Mouse (Mus musculus) bone marrow macrophage, adult 2 months (primary cell): Measurements from ENCODE around the gene Cd200r1. TPM values are rescaled to one million over a fixed set of nuclear protein-coding genes. Genes with fewer than 3 reads are reported as not detected.

Experiments
- H3K27ac ChIP-seq: 2 replicates; pipeline ENCODE4 v1.5.1; 2012; ENCODE audit warnings: low read depth, low read length; ENCODE audit not compliant: insufficient read depth
- H3K4me1 ChIP-seq: 2 replicates; pipeline ENCODE4 v1.6.1; 2012; ENCODE audit warnings: low read length; ENCODE audit not compliant: control insufficient read depth, insufficient read depth
- H3K4me3 ChIP-seq: 2 replicates; pipeline ENCODE4 v1.5.1; 2012; ENCODE audit warnings: mild to moderate bottlenecking, low read length, moderate library complexity; ENCODE audit not compliant: insufficient read depth
- CTCF ChIP-seq: IDR thresholded peaks from 2 replicates; pipeline ENCODE4 v1.5.1; 2012; ENCODE audit warnings: low read depth, mild to moderate bottlenecking, low read length, moderate library complexity
- POLR2A ChIP-seq: IDR thresholded peaks from 2 replicates; pipeline ENCODE4 v1.6.1; 2012; ENCODE audit warnings: mild to moderate bottlenecking, low read depth, low read length, borderline replicate concordance
- polyA plus RNA-seq: library from polyadenylated mRNA; stranded (reverse); fragments of >200 nt; gene quantifications from 2 replicates; pipeline ENCODE4 v1.2.4, GENCODE M21; 2012; ENCODE audit not compliant: missing spikeins, insufficient read depth, insufficient read length

The Cd200r1 gene
- polyA plus RNA-seq, 1 experiment, result 98.0 TPM

DNA sequence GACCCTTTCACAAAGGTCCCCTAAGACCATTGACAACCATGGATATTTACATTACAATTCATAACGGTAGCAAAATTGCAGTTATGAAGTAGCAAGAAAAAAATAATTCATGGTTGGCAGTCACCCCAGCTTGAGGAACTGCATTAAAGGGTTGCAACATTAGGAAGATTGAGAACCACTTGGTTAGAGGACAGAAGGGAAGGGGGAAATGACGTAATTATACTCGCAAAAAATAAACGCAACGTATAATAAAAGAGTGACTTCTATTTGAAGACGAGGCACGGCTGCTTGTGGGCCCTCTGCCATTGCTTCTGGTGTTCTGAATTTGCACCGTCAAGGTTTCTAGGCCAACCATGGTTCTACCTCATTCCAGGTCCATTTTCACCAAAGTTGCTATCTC lies 7.8 kb upstream of the Cd200r1 start:
- Histone ChIP-seq H3K27ac (peak overlapping the region; percentile 66), H3K4me3 (0 out of 2 replicates have a peak overlapping the region, but pooled peaks have one; percentile 24), H3K4me1 (peaks cover 16% of the 10 kb centered on the region)
- TF ChIP-seq POLR2A (no peak), CTCF (no peak)

DNA sequence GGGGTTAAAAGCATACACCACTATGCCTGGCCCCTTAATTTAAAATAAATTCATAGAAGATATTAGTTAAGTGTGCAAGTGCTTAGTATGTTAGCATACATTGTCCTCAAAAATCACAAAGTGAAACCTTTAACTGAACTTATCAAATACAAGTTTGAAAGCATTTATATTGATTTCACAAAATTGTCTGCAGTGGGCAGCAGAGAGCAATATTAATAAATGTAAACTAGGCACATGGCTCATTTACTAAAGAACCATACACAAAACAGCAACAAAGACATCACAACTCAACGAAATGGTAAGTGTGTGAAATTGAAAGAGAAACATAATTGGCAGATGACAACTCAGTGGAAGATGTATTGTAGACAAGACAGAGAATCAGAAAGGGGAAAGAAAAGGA lies 3.7 kb upstream of the Cd200r1 start:
- TF ChIP-seq CTCF, result no peak
- Histone ChIP-seq H3K27ac (no peak overlapping the region), H3K4me1 (peaks cover 22% of the 10 kb centered on the region), H3K4me3 (no peak overlapping the region)

DNA sequence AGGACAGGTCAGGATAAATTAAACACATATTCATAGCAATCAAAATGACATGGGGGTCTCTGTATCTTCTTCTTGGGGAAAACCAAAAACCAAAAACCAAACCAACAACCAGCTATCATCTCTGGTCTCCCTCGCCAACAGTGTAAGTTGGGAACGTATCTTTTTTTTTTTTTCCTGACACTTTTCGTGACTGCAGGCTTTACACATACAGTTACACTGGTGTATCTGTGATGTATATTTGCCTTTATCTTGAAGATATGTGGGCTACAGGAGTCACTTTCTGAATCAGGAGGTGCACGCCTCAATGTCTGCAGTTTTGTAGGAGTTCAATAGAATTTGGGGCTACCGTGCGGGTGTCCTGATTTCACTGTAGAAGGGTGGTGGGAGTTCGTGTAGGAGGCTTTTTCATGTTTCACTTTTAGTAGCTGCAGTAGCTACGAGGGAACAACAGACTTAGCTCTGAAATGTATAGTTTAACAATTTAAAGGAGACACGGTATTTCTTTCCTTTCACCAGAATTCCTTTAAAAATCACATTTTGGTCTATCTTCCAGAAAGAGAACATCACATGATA lies 870 bp downstream of the Cd200r1 start:
- peaks cover 21% of the 10 kb centered on the region for H3K4me1 ChIP-seq
- H3K27ac ChIP-seq, result peak overlapping the region; percentile 61
- H3K4me3 ChIP-seq, result peak overlapping the region; percentile 72
- TF ChIP-seq CTCF, result no peak
- TF ChIP-seq POLR2A, result no peak

DNA sequence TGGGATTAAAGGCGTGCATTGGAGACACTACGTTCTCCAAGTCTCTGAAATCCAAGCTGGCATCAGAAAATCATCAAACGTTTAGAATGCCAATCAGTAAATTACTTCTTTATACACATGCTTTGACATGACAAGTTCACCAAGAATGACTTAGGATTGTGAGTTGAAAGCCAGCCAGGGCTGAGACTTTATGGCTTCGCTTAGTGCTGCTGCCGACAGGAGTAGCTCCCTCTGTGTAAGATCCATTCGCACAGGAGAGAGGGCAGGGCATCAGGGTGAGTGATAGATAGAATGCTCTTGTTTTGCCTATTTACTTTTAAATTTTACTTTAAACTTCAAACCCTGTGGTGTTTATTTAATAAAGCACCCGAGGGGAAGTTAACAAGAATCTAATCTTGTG lies 2.0 kb downstream of the Cd200r1 start:
- peak overlapping the region; percentile 72 for H3K4me3 ChIP-seq
- H3K27ac ChIP-seq, result peak overlapping the region; percentile 71
- TF ChIP-seq CTCF, result no peak
- no peak for TF ChIP-seq POLR2A
- peaks cover 29% of the 10 kb centered on the region for H3K4me1 ChIP-seq

DNA sequence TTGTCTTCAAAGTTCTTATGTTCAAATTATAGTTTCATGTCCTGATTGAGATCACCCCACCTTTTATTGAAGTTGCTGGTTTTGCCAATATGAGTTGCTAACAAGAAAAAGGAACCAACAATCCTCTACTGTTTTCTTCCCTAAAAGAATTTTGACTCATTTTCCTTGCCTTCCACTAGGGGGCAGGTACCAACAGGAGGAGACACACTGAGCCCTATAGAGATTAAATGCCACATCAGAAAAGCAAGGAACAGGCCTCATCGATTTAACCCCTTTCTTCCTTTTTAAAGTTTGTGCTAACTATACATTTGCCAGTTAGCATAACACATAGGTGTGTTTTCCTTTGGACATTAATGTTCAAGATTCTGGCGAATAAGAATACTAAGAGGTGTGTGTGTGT lies 2.4 kb downstream of the Cd200r1 start:
- Histone ChIP-seq H3K27ac (peak overlapping the region; percentile 71), H3K4me1 (peaks cover 33% of the 10 kb centered on the region), H3K4me3 (peak overlapping the region; percentile 72)
- no peak for TF ChIP-seq POLR2A
- no peak for TF ChIP-seq CTCF

DNA sequence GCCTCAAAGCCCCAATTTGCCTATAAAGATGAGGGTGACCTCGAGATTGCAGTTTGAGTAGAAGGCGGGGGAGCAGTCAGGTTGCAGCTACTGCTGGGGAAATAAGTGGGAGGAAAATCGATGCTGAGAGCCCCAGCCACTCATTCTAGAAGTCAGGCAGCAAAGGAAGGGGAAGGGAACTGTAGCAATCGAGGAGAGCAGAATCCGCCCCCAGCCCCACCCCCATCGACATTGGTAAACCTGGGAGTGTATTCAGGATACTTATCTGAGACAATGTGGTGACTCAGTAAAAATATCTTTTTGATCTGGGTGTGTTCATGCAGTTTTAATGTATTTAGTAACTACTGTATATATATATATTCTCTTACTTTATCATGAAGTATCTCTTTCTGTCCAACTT lies 7.0 kb downstream of the Cd200r1 start:
- no peak for TF ChIP-seq POLR2A
- TF ChIP-seq CTCF, result no peak
- peaks cover 36% of the 10 kb centered on the region for H3K4me1 ChIP-seq
- no peak overlapping the region for H3K4me3 ChIP-seq
- H3K27ac ChIP-seq, result no peak overlapping the region

DNA sequence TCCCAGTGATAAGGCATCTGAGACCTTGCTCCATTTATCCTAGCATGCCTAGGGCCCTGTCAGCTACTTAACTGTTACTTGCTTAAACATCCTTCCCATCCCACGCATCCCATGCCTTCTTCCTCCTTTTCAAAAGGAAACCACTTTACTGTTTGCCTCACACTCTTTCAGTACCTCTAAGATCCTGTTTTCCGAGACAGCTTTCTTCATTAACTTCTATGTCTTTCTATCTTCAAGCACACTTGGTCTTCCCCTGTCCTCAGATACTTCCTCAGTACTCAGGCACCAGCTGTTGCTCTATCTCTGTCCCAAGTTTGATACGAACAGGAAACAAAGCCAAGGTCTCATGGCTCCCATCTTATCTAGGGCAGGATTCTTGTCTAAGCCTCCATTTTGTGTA lies 8.1 kb downstream of the Cd200r1 start:
- Histone ChIP-seq H3K4me3 (no peak overlapping the region), H3K27ac (0 out of 2 replicates have a peak overlapping the region, but pooled peaks have one; percentile 18), H3K4me1 (peaks cover 38% of the 10 kb centered on the region)
- TF ChIP-seq POLR2A (no peak), CTCF (no peak)

DNA sequence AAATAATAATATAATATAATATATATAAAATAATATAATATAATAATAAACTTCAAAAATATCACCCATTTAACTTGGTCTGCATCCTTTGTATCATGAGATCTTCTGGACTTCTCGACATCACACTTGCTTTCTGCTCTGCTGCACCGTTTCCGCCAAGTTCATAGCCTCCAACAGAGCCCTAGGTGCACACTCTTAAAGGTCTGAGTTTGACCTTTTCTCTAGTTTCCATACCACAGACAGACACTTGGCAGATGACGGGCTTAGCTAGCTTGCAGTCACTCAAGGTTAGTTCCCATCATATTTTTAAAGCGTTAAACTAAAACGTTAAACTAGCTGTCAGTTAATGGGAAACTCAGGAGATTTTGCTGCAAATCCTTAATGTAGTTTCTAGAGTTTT lies 8.7 kb downstream of the Cd200r1 start:
- H3K27ac ChIP-seq, result no peak overlapping the region
- TF ChIP-seq POLR2A (no peak), CTCF (no peak)
- H3K4me1 ChIP-seq, result peaks cover 35% of the 10 kb centered on the region
- H3K4me3 ChIP-seq, result no peak overlapping the region

DNA sequence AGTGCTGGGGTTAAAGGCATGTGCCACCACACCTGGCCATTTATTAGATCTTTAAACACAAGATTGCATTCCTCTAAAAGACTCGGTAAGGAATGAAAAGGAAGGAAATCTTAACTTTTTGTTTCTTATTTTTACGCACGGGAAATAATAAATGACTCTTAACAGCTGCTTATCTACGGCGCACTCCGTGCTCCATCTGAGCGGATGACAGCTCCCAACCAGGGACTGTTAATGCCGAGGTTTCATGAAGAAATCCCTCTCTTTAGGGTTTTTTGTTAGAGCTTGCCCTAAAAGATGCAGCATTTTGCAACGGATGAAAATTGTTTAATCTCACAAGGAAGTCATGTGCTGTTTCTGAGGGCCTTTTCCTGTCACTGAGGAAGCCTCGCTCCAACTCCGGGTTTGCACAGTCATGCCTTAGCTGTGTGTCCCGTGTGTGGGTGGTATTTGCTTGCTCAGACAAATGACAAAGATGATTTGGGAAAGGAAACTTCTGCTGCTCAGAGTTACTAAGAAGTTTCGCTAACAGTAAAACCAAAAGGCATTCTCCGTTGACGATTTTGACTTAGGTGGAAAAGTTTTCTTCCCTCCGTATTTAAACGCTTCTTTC lies 13.1 kb downstream of the Cd200r1 start:
- Histone ChIP-seq H3K27ac (peak overlapping the region; percentile 85), H3K4me3 (peak overlapping the region; percentile 41), H3K4me1 (peaks cover 16% of the 10 kb centered on the region)
- no peak for TF ChIP-seq POLR2A
- TF ChIP-seq CTCF, result no peak

DNA sequence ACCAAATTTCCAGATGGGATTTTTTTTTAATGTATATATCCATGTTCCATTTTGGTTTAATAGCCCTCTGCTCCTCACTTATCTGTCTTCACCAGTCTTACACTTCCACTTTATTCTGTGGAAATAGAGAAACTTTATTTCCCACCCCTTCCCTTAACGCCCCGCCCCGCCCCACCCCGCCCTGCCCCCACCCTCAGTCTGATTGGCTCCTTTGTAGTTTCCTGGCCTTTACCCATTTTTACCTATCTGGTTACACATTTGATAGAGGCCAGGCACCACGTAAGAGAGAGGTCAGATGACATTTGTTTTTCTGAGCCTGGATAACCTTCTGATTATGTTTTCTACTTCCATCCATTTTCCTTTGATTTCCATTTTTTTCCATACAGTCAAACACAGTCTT lies 14.0 kb downstream of the Cd200r1 start:
- Histone ChIP-seq H3K27ac (peak overlapping the region; percentile 85), H3K4me1 (peaks cover 13% of the 10 kb centered on the region), H3K4me3 (0 out of 2 replicates have a peak overlapping the region, but pooled peaks have one; percentile 19)
- TF ChIP-seq CTCF (no peak), POLR2A (no peak)
